Mouse (Mus musculus): ENCODE results near the gene Plin4.
"Not testable (repeated sequence)": the region's sequence is repeated elsewhere in the genome, so short reads cannot be mapped to it uniquely, and the experiment has no call there.

Plin4 gene

DNA sequence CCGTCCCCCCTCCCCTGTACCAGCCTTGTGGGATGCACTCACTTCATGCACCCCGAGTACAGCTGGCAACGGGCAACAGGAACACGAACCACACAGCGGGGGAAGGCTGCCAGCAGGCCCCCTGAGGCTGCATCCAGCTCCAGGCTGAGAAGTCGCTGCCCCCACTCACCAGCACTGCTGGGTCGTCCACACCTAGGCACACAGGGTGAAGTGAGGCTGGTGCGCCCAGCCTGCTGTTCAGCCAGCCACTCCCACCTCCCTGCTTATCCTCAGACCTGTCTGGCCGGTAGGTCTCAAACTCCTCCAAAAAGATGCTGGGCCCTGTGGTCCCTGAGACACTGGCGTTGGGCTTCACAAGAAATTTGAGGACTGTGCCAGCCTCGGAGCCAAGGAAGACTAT lies 16.6 kb upstream of the Plin4 start:
- no peak for DNase-seq (ENCODE audit: low read depth, low spot score)

GRCm38 (mm10) chr17:56125276-56125630 lies 15.7 kb upstream of the Plin4 start:
- DNase-seq (ENCODE audit: low read depth, low spot score): no peak

DNA sequence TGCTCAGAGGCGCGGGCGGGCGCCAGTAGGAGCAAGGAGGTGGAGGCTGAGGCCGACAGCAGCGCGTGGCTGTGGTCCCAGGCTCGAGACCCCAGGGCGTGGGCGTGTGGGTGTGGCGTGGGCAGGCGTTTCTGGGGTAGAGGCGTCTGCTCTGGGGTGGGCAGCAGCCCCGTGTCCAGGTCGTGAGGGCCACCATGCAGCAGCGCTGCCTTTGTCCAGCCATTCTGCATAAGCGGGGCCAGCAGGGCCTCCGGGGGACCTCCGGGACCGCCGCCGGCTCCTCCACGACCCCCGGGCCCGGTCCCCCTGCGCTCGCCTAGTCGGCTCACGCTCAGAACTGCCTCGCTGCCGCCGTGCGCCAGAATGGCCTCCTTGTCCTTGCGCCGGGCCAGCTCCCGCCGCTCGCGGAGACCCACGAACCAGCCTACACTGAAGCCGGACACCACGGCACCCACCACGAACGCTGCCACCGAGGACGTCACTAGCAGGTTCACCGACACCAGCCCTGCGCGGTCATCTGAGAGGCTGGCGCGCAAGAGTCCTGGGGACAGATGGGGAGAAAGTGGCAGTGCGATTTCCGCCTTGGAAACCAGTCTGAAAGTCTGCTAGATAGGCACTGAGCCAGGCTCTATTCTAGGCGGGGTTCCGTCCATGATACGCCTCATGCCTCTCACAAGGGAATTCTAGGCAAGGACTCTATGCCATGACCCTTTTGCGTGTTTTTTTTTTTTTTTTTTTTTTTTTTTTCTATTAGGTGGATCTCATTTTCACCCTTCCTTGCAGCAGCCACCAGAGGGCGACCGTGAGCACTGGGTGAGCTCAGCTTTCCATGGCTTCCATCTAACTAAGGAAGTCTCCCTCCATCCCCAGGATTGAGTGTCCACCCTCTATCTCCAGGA lies 15.0 kb upstream of the Plin4 start:
- peak; percentile 49 for DNase-seq (ENCODE audit: low read depth, low spot score)

DNA sequence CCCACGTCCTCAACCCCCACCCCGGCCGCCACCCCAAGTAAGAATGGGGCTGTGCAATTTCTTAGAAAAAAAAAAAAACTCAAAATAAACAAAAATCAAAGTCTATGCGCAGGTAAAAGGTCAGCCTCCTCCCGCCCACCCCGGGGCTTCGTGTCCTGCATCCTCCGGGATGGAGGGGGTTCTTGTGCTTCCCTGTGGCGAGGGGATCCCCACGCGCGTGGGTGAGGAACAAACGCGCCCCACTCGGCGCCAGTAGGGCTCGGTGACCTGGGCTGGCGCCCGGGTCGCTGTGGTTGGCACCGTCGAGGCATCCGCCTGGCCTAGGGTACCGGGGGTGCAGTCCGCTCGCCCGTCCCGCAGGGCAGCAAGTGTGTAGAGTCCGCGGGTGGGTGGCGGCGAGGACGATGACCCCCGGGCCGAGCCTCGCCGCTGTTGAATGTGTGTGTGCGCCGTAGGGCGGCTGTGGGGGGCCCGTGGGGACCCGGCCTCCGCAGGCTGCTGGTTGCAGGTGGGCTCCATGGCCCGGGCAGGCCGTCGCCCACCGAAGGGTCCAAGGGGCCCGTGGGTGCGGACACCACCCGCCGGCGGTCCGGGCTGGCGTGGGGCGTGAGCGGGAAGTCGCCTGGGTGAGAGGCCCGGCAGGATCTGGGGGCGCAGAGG lies 14.2 kb upstream of the Plin4 start:
- no peak for DNase-seq (ENCODE audit: low read depth, low spot score)

DNA sequence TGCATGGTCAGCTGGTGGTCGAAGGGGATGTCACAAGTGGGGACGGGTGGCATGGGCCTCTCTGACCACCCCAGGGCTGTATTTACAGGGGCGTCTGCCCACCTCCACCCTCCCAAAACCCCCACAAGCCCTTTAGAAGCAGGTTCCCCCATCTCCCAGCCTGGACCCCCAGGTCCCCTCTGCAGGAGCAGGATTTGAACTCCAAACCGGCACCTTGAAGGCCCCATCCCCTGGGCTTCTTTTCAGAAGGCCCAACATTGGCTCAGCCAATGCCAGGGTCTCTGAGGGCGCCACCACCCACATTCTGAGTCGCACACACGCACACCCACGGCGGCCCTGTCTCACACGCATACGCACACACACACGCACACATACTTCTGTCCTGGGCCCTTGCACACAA lies 13.6 kb upstream of the Plin4 start:
- DNase-seq (ENCODE audit: low read depth, low spot score): no peak

- DNase-seq (ENCODE audit: low read depth, low spot score): no peak
These were observed 12.2 kb upstream of the Plin4 start, which contains the start of gene Lrg1 for GRCm38 (mm10) chr17:56121826-56122225. TSS of gene Lrg1 (minus strand) at chr17:56122001.

GRCm38 (mm10) chr17:56119981-56120880 lies 10.6 kb upstream of the Plin4 start:
- no peak for DNase-seq (ENCODE audit: low read depth, low spot score)

DNA sequence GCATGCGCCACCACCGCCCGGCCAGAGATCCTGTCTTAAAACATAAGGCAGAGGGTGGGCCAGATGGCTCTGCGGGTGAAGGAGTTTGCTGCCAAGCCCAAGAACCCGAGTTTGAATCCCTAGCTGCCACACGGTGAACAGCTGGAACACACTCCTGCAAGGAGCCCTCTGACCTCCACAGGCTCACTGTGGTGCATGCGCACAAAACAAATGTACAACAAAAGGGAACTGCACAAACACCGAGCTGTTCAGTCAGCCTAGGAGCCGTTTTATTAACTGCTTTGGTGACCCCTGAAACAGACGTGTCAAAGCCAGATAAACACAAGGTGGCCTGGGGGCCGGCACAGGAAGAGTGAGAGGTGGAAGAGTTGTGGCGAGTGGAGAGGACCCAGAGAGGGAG lies 9.8 kb upstream of the Plin4 start:
- DNase-seq (ENCODE audit: low read depth, low spot score): no peak

- DNase-seq (ENCODE audit: low read depth, low spot score): peak; percentile 44
These were observed 7.7 kb upstream of the Plin4 start, which contains the start of gene Plin5 for GRCm38 (mm10) chr17:56117251-56117710. TSS of gene Plin5 (minus strand) at chr17:56117596.

DNA sequence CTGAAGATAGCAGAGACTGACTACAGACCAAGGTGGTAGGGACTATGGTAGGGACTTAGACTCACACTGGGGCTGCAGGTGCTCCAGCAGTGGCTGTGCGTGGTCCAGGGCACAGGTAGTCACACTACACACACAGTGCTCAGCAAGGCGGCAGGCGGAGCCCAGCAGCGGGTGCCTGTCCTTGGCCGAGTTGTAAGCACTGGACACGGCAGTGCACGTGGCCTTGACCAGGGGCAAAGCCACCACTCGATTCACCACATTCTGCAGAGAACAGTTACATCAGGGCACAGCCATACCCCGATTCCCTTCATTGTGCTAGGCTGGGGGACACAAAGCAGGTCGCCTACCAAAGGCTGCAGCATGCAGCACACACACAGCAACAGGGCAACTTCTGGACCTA lies 6.6 kb upstream of the Plin4 start:
- no peak for DNase-seq (ENCODE audit: low read depth, low spot score)

DNA sequence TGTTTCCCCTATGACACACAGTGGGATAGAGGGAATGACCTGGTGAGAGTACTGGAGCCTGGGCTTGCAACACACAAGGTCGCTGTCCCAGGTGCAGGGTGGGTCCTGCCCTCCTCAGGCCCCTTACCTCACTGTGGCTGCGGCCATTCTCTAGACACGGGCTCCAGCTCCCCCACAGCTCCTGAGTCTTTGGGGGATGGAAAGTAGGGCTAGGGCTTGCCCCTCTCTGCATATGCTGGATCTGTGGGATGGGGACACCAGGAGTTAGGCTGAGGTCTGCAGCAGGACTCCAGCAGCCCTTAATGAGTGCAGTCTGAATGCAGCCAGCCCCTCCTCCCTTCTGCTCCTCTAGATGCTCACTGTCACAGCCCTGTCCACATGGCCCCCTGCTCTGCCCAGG lies 3.1 kb upstream of the Plin4 start:
- DNase-seq (ENCODE audit: low read depth, low spot score): no peak

- peak; percentile 73 for DNase-seq (ENCODE audit: low read depth, low spot score)
These were observed 2.3 kb upstream of the Plin4 start for GRCm38 (mm10) chr17:56111864-56112263.

- DNase-seq (ENCODE audit: low read depth, low spot score): no peak
These were observed 1.4 kb upstream of the Plin4 start for GRCm38 (mm10) chr17:56111021-56111420.

- no peak for DNase-seq (ENCODE audit: low read depth, low spot score)
These were observed 968 bp upstream of the Plin4 start for GRCm38 (mm10) chr17:56110571-56110970.

GRCm38 (mm10) chr17:56108334-56109044 lies 1.1 kb downstream of the Plin4 start:
- no peak for DNase-seq (ENCODE audit: low read depth, low spot score)

GRCm38 (mm10) chr17:56107736-56108135 lies 1.9 kb downstream of the Plin4 start:
- DNase-seq (ENCODE audit: low read depth, low spot score): no peak

DNA sequence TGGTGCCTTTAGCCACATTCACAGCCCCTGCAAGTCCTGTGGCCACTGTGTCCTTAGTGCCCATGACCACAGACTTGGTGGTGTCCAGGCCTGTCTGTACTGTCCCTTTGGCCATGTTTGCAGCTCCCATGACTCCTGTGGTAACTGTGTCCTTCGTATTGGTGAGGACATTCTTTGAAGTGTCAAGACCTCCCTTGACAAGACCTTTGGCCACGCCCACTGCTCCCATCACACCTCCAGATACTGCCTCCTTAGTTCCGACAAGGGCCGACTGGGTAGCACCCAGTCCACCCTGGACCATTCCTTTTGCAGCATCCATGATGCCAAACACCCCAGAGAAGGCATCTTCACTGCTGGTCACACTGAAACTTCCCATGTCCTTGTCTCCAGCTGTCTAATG lies 2.6 kb downstream of the Plin4 start:
- no peak for DNase-seq (ENCODE audit: low read depth, low spot score)

GRCm38 (mm10) chr17:56106436-56106835 lies 3.2 kb downstream of the Plin4 start:
- not testable (repeated sequence) for DNase-seq (ENCODE audit: low read depth, low spot score)

DNA sequence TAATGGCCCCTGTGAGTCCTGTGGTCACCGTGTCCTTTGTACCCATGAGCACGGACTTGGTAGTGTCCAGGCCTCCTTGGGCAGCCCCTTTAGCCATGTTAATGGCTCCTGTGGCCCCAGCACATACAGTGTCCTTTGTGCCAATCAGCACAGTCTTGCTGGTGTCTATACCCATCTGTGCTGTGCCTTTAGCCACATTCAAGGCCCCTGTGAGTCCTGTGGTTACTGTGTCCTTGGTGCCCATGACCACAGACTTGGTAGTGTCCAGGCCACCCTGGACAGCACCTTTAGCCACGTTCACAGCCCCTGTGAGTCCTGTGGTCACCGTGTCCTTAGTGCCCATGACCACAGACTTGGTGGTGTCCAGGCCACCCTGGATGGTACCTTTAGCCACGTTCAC lies 4.8 kb downstream of the Plin4 start:
- not testable (repeated sequence) for DNase-seq (ENCODE audit: low read depth, low spot score)

DNA sequence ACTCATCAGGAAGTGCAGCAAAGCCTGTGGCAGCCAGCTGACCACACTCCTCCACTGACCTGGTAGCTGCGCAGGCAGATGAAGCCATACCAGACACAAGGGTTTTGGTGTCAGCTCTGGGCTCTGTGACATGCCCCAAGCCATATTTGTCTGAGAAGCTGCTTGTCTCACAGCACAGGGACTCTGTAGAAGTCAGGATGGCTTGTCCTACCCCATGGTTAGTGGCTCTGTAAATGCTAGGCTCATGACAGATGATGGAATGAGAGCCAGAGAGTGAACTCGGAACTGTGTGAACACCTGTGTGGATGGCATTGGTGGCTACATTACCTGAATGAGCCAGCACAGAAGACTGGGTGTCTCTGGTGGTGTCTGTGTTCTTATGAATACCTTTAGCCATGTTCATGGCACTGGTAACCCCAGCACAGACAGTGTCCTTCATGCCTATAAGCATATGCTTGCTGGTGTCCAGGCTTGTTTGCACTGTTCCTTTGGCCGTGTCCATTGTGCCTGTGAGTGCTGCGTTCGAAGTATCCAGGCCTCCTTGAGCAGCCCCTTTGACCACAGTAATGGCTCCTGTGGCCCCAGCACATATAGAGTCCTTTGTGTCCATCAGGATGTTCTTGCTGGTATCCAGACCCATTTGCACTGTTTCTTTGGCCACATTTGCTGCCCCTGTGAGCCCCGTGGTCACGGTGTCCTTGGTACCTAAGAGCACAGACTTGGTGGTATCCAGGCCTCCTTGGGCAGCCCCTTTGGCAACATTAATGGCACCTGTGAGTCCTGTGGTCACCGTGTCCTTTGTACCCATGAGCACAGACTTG lies 5.9 kb downstream of the Plin4 start:
- DNase-seq (ENCODE audit: low read depth, low spot score): no peak

Data from A20 (cell line).